Mouse (Mus musculus) erythroblast, embryonic 14.5 days (primary cell): ENCODE data around the gene Sh3pxd2a.

ENCODE experiments used
- GATA1 ChIP-seq: IDR thresholded peaks from 2 replicates; pipeline ENCODE4 v1.6.1; 2012; ENCODE audit warnings: low read length, inconsistent platforms, mixed read lengths
- TAL1 ChIP-seq: IDR thresholded peaks from 3 replicates; pipeline ENCODE4 v1.6.1; 2012; ENCODE audit warnings: low read length, inconsistent platforms, mixed read lengths

- no peak for TF ChIP-seq GATA1
- TF ChIP-seq TAL1 = no peak
Measured at GRCm38 (mm10) chr19:47446130-47446529, 18.1 kb downstream of the Sh3pxd2a start.
